Mouse (Mus musculus) testis, postnatal 14 days (tissue): ENCODE results near the gene Rnf224.

Source experiments
- DNase-seq: peaks from one replicate; pipeline ENCODE4 v3.0.0; 2021; ENCODE audit warnings: low spot score

Rnf224 gene

GRCm38 (mm10) chr2:25255284-25255779, 18.7 kb upstream of the Rnf224 start, which contains the start of gene Tmem203:
Gene Tmem203, plus strand, starts transcription at chr2:25255439.
- DNase-seq: peak; percentile 89

DNA sequence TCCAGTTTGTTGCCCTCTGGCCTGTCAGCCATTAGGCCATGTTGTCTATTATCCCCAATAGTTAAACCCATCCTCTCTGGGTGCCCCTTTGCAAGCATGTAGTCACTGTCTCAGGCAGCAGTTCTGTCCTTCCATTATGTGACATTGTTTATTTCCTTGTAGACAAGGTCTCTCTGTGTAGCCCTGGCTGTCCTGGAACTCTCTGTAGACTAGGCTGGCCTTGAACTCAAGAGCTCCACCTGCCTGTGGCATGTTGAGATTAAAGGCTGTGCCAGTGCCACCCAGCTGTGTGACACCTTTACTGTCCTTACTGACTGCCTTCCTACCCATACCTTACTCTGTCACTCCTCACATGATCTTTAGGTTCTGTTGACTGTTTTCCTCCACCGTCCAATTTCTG, 15.7 kb upstream of the Rnf224 start:
- DNase-seq: no peak

DNA sequence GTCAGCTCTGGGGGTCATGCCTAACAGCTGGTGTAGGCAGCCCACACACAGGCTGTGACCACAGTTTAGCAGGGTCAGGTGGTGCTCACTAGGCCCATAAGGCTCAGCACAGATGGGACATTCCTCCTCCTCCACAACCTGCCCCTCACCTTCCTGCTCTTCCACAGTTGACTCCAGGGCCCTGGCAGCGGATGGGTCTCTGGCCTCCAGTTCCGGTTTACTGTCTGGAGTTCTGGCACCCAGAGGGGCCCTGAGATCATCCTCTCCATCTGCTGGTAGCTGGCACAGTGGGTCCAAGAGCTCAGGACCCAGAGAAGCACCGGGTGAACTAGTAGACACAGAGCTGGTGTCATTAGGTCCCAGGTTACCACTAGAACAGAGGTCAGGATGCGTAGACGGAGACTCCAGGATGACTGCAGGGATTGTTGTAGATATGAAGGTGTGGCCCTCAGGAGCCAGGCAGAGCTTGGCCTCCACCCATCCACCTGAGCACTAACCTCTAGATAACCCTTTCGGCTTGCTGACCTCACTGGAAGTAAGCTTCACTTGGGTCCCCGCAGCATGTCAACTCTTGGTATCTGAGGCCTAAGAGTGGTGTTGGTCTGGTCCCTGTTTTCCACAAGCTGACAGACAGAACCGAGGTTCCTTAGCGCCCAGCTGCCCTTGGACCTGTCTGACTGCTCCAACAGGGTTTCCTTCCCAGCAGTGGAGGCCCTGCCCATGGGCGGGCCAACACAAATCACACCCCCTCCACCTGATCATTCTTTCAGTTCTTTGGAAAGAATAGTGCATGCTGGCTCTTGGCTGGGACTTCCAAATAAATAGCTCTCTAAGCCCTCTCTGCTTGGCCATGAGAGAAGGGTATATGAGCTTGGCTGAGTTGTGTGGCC, 9.8 kb upstream of the Rnf224 start, which contains the start of gene AL732309.1:
Gene AL732309.1 (minus strand): TSS at position 681 of the 890 bp plus-strand sequence.
- DNase-seq: no peak

- no peak for DNase-seq
Observed at GRCm38 (mm10) chr2:25244144-25244543, 7.6 kb upstream of the Rnf224 start.

DNA sequence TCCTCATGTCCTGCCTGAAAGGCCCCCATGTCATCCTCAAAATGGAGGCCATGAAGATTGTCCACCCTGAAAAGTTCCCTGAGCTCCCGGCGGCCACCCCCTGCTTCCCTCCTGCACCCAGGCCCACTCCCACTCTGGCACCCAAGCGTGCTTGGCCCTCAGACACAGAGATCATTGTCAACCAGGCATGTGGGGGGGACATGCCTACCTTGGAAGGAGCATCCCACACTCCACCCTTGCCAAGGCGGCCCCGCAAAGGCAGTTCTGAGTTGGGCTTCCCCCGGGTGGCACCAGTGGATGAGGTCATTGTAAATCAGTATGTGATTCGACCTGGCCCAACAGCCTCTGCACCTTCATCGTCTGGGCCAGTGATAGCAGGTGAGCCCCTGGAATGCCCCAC, 6.8 kb upstream of the Rnf224 start:
- peak; percentile 60 for DNase-seq

- no peak for DNase-seq
Observed at GRCm38 (mm10) chr2:25242101-25242506, 5.5 kb upstream of the Rnf224 start, which contains the start of the genes Rnf208 and Cysrt1. Gene Rnf208, plus strand, starts transcription at chr2:25242255. Gene Cysrt1, minus strand, starts transcription at chr2:25242452.

- DNase-seq: no peak
Observed at GRCm38 (mm10) chr2:25241438-25241775, 4.8 kb upstream of the Rnf224 start.

GRCm38 (mm10) chr2:25240723-25241437, 4.3 kb upstream of the Rnf224 start:
- peak; percentile 76 for DNase-seq

DNA sequence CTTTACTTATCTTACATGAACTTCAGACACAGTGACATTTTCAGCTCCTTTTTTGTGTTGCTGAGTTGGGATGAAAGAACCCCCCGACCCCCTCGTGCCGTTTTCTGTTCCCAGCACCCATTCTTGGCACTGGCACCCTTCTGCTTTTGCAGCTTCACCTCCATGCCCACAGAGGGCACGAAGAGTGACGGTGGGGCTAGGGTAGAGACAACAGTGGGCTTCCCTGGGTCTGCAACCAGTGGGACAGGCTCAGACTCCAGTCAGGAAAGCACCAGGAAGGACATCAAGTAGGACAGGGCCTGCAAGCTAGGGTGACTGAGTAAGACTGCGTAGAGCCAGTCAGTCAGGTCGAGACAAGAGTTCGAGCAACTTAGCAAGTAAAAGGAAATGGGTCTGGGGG, 3.7 kb upstream of the Rnf224 start:
- no peak for DNase-seq

GRCm38 (mm10) chr2:25239766-25240165, 3.2 kb upstream of the Rnf224 start:
- DNase-seq: no peak

- DNase-seq: no peak
Observed at GRCm38 (mm10) chr2:25238106-25238505, 1.5 kb upstream of the Rnf224 start.

GRCm38 (mm10) chr2:25237522-25237921, 935 bp upstream of the Rnf224 start:
- no peak for DNase-seq

GRCm38 (mm10) chr2:25234551-25235220, 1.9 kb downstream of the Rnf224 start:
- no peak for DNase-seq

- DNase-seq: no peak
Observed at GRCm38 (mm10) chr2:25234050-25234449, 2.5 kb downstream of the Rnf224 start, which contains the start of gene Slc34a3. Gene Slc34a3, minus strand, starts transcription at chr2:25234364.

GRCm38 (mm10) chr2:25233421-25233820, 3.2 kb downstream of the Rnf224 start:
- no peak for DNase-seq

DNA sequence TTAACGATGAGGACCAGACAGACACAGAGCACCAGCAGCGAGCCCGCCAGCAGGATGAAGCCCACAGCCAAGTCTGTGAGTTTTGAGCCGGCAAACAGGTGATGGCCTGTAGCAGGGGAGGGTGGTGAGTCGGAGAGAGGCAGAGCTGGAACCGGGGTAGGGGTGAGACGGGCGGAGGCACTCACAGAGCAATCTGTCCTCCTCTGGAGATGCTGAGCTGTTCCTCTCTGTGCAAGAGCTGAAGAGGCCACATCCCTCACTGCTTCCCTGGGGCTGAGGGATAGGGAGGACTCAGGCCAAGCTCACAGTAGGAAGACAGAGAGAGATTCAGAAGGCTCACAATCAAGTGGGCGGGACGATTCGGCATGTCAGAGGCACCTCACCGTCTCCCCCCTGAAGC, 5.5 kb downstream of the Rnf224 start:
- DNase-seq: no peak

GRCm38 (mm10) chr2:25230581-25230980, 6.0 kb downstream of the Rnf224 start:
- no peak for DNase-seq

GRCm38 (mm10) chr2:25229582-25229981, 7.0 kb downstream of the Rnf224 start:
- DNase-seq: no peak

GRCm38 (mm10) chr2:25228995-25229530, 7.5 kb downstream of the Rnf224 start:
- no peak for DNase-seq

GRCm38 (mm10) chr2:25228431-25228889, 8.1 kb downstream of the Rnf224 start:
- DNase-seq: peak; percentile 76

DNA sequence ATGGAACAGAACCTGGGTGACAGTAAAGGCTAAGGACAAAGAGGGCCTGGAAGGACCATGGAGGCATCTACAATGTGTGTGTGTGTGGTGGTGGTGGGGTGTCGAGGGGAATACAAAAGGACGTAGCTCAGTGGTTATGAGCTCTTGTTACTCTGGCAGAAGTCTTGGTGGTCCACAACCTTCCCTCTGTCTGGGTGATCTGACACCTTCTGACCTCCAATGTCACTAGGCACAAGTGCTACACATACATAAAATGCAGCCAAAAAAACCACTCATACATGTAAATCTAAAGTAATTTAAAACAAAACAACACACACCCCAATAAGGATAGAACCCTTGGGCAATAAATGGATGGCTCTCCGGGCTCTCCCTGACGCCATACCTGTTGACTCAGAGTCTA, 9.2 kb downstream of the Rnf224 start:
- no peak for DNase-seq

GRCm38 (mm10) chr2:25226864-25227263, 9.7 kb downstream of the Rnf224 start:
- DNase-seq: no peak
